Mouse (Mus musculus): ENCODE measurements around the gene Map3k5.
"Not testable (repeated sequence)": the region's sequence is repeated elsewhere in the genome, so short reads cannot be mapped to it uniquely, and the experiment has no call there.

Map3k5 gene

DNA sequence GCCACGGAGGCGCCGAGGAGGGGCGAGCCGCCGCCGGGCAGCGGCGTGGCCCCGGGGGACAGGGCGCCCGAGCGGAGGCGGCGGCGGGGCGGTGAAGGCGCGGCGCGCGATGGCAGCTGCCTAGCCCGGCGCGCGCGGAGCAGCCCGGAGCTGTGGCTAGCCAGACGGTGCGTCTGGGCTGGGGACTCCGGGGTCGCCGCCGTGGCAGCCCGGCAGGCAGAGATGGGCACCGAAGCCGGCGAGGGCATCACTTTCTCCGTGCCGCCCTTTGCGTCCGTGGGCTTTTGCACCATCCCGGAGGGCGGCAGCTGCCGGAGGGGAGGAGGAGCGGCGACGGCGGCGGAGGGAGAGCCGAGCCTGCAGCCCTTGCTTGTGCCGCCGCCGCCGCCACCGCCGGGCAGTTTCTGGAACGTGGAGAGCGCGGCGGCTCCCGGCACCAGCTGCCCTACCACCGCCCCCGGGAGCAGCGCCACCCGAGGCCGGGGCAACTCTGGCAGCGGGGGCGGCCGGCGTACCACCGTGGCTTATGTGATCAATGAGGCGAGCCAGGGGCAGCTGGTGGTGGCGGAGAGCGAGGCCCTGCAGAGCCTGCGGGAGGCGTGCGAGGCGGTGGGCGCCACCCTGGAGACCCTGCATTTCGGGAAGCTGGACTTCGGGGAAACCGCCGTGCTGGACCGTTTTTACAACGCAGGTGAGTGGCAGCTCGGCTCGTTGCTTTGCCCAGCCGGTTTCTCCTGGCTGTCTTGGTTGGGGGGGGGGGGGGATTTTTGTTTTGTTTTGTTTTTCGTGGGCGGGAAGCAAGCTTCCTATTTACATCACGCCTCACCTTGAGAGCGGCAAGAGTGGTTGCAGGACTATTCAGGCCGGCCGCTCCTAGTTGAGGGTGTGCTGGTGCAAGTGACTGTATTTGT is at the start of gene Map3k5:
Map3k5 (plus strand) TSS at position 89 of the 911 bp plus-strand sequence.
- DNase-seq = peak; percentile 33

DNA sequence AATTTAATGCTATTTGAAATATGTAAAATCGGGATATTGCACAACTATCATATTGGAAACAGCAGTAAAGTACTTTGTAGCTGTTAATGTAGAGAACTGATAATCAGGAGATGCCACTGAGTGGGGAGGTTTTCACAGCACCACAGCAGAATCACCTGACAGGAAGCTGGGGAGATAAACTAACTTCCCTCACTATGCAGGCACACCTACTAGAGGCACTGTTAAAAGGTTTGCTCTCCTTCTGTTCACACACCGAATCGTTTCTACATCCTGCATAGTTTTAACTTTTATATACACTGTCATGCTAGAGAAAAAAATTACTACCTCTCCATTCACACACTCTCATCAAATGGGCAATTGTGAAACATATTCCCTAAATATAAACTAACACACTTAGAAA is 48.0 kb upstream of the Map3k5 start:
- DNase-seq = no peak

DNA sequence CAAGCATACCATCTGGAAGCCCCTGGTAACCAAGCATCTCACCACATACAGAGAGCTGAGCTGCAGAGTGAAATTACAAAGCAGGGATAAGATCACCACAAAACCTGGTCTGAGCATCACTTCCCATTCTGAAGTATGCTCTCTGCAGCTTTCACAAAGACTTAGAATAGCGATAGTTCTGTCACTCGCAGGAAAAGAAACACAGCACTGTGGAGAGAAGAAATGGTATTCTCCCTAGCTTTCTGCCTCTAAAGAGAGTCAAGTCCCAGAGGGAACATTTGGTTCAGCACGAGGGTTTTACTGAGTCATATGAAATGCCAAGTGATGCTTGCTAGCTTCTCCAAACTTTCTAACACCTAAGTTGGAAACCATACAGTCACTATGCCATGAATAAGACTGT is 44.4 kb upstream of the Map3k5 start:
- DNase-seq = no peak

DNA sequence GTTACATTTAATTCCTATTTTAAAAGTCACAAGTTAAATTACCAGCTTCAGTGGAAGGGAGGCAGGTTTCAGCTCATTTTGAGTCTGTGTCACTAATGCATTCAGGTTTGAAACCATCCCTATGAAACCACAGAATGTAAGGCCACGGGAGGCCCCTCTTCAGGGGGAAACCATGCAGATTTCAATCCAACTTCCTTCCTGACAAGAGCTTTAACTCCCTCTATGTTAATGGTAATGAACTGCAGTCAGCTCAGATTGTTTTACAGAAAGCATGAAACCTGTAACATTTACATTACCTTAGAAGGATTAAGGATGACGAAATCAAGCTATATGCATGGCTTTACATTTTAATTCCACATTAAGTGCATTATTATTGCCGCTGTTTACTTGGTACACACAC is 42.6 kb upstream of the Map3k5 start:
- no peak for DNase-seq

DNA sequence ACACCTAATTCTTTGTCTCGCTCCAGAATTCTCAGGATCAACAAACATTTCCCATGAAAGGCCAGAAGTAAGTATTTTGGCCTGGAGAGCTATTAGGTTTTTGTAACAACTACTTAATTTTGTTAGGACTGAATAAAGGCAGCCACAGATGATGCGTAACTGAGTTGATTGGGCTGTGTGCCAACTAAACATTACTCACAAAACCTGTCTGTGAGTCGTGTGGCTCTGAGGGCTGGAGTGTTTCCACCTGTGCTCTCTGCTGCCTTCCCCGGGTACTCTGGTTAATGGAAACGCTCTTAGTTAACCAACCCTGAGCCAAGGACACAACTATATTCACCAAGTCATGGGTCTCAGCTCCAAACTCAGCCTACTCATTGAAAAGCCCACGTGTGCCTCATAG is 41.1 kb upstream of the Map3k5 start:
- no peak for DNase-seq

DNA sequence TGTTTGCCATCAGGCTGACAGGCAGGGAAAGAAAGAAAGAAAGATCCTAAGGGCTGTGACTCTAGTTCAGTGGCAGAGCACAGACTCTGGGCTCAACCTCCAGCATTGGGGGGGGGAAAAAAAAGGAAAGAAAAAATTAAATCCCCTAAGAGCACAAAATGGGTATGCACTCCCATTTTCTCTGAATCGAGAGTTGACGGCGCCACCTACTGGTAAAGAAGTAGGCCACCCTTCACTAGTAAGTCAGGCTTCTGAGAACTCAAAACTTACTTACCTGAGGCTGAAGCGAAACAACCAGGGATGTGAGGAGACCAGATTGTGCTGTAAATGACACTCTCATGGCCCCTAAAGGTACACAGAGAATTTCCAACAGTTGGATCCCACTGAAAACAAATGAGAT is 40.3 kb upstream of the Map3k5 start:
- peak; percentile 36 for DNase-seq

DNA sequence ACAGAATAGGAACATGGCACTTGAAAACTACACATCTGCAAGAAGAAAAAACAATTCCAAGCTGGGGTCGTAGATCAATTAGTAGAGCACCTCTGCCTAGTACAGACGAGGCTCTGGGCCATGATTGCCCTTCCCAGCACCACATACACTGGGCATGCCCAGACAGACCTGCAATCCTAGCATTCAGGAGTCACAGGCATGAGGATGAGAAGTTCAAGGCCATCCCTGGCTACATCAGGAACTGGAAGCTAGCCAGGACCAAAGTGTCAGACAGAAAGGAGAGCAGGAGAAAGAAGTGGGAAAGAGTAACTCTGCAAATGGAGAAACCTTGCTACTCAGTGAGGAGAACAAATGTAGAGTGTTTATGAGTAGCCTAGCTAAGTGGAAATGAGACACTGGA is 34.1 kb upstream of the Map3k5 start:
- no peak for DNase-seq

DNA sequence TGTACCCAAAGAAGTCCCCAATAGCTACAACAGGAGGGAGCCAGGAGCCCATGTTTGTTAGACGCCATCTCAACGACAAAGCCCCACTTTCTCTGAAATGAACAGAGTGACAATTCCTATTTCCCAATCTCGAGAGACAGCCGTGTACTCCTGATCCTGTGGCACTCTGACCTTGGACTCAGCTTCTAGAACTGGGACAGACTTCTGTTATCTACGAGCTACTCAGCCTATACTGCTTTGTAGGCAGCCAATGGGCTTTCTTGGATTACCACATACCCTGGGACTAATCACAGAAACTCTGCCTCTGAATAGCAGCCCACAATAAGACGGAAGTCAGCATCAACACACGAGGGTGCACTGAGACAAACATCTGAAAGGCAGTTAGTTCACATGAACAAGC is 32.3 kb upstream of the Map3k5 start:
- no peak for DNase-seq

DNA sequence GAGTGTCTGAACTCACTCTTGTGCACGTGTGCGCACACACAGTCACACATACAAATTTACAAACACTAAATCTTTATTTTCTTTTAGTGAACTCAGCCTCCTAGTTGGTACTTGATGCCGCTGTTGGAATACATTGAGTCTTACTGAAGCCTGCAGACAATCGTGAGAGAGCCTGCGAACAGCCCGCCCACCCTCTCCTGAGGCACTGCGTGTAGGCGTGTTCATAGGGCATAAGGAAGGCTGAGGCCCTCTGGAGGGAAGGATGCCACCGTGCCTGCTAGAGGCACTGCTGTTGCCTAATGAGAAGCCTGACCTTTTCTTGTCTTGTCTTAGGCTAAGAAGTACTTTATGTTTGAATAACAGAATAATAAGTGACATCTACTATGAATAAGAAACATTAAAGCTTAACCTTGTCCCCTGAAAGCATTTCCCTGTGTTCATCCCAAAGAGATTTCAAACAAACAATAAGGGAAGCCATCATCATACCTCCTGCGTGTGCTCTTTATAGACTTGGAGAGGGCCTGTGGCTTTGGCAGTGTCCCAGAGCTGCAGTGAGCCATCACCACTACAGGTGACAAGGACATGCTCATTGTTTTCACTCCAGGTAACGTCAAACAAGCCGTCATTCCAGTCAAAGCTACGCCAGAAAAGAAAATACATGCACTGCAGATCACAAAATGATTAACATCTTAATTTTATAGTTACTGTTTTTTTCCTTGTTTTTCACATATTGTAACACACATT is 30.0 kb upstream of the Map3k5 start:
- no peak for DNase-seq

DNA sequence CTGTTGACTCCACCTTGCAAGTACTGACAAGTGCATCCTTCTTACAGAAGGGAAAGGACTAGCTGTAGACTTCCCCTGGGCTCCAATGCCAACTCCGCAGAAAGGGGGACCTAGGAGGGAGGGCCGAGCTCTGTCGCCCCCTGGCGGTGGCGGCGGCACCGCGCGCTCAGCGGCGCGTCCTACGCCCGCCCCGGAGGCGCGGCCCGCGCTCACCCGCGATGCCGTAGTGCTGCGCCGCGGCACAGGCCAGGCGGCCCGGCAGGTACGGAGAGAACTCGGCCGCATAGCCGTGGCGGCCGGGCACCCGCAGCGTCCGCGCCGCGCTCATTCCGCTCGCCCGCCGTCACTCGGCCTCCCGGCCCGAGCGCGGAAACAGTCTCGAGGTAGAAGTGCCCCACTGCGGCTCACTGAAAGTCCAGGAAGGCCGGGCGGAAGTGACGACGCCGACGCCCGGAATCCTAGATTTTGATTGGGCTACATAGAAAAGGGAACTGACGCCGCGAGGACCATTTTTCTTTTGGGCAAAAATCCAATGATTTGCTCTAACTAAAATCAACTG is 26.9 kb upstream of the Map3k5 start, which contains the start of gene Pex7:
Pex7 (minus strand) TSS at position 444 of the 559 bp plus-strand sequence.
- peak; percentile 92 for DNase-seq

DNA sequence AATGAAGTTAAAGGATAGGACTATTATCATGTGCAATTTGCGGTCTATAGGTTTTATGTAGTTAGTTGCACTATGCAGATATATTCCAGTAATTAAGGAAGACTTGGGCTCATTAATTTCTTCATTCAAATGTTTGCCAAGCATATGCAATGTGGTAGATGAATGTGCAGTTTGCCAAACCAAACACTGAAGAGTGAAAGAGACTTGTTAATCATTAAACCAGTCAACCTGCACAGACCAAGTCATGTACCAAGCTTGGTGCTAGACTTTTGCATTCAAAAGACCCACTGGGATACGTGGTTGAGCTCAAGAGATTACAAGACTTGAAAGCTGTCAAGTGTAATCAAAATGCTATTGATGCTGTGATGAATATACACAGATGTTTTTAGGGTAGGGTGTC is 26.2 kb upstream of the Map3k5 start:
- no peak for DNase-seq

DNA sequence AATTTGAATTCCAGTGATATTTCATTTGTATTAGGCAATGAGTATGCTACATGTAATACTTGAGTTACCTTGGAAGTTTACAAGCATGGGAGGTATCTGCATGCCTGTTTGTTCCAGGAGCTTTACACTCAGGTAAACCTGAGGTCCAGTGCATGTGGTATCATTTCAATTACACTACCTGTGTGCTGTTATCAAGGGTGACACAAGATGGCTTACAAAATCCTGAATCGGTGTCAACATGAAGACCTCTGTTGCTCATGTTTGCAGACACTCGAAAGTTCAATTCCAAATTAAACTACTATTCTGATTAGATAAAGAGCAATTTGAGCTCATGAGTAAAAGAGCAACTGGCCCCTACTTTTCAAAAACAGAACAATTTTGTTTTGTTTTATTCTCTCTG is 23.8 kb upstream of the Map3k5 start:
- DNase-seq = no peak

DNA sequence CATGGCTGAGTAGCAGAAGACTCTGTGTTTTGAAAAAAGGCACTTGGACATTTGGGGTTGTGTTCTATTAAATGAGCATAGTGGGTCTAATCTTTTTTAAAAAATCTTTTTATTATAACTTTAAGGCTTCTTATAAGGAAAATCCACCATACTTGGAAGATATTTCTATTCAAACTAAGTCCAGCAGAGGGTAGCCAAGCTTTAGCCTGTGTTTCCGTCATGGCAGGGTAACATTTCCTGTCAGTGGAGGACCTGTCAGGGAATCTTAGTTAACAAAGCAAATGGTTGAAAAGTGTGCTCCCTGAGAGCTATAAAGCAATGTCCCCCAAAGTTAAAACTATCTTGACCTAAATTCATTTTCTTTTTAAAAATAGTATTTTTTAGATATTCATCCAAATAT is 22.7 kb upstream of the Map3k5 start:
- DNase-seq = no peak

DNA sequence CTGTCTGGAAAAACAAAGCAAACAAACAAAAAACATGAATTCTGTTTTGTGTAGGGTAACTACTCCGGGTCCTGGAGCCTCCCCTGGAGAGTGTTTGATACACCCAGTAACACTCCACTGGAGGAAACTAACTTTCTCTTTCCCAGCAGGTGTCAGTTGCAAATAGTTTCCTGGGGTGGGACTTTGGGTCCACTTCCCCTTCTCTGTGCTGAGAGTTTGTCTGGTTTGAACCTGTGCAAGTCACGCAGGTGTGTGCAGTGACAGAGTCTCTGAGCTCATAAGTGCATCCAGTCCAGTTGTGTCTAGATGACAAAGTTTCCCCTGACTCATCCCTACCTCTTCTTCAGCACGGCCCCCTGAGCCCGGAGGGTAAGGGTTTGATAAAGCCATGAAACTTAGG is 20.5 kb upstream of the Map3k5 start:
- no peak for DNase-seq

DNA sequence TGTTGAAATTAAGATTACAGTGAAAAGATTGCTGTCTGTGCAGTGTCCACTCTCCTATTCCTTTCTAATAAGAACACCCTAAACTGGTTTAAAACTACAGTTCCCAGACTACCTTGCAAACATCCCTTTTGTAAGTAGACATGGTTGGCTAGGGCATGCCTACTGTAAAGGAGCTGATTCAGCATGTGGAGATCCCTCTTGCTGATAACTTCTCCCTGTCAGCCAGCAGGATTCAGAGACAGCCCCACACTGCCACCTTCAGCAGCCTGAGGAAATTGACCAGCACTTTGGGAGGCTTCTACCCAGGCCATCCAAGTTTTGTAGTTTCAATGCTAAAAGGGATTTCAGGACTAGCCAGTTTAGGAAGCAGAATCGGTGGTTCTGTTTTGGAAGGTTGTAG is 19.0 kb upstream of the Map3k5 start:
- DNase-seq = peak; percentile 55

DNA sequence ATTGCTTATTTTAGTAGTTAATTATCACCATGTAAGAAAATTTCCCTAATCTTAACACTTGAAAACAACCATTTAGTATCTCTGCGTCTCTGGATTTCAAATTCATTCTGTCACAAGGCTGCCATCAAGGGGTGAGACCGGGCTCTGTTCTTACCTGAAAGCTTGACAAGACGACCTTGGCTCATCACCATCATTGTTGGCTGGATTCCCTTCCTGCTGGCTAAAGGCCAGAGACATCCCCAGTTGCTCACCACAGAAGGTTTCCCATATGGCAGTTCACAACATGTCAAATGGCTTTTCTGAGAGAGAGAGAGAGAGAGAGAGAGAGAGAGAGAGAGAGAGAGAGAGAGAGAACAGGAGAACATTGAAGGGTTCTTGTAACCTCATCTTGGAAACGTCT is 11.9 kb upstream of the Map3k5 start:
- no peak for DNase-seq

DNA sequence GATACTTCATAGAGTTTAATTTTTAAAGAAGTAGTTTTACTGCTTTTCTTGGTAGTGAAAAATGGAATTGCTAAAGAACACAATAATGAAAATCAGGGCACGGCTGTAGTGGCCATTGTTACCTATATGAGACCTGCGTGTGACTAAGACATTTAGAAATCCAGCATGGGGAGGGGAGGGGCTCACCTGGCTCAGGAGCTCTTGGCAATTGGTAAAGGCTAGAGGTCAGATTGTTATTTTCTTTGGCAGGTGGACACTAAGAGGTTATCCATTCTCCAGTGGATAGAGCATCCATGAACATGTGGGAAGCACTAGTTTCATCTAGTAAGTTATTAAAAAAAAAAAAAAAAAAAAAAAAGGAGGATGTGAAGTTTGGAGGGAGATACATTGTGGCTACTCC is 10.0 kb upstream of the Map3k5 start:
- DNase-seq = no peak

DNA sequence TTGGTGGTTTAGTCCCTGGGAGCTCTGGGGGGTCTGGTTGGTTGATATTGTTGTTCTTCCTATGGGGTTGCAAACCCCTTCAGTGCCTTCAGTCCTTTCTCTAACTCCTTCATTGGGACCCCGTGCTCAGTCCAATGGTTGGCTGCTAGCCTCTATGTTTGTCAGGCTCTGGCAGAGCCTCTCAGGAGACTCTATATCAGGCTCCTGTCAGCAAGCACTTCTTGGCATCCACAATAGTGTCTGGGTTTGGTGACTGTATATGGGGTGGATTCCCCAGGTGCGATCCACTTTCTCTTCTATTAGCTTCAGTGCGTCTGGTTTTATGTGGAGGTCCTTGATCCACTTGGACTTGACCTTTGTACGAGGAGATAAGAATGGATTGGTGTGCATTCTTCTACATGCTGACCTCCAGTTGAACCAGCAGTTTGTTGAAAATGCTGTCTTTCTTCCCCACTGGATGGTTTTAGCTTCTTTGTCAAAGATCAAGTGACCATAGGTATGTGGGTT is 7.8 kb upstream of the Map3k5 start:
- not testable (repeated sequence) for DNase-seq

DNA sequence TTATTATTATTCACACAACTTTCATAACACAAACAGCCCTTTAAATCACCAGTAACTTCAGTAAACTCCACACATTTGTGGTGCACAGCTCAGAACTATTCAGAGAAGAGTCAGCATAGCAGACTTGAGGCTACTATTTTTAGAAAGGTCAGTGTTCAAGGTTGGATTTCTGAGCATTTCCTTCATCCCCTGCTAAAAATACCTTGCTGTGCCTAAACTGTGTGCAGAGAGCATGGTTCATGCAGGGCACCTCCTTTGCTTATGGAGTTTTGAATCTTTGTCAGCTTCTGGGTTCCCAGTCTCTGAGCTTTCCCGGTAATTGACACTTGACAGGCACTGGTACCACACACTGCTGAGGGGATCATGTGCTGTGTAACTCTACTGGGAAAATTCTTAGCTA is 6.1 kb upstream of the Map3k5 start:
- no peak for DNase-seq

DNA sequence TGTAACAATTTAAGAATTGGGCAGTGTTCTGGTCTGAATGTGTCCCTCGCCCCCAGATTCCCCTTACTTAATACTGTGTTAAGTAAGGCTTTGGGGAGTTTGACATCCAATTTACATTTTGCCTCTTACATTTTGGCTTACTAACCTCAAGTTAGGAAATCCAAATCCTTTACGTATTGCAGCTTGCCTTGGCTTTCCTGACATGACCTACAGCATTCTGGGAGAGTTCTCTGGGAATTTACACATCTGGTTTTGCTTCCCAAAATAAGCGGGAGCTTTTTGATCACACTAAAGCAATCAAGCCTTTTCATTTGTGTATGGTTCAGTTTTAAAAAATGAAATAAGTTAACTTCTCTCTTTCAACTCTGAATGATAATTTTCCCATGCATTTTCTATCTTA is 1.3 kb upstream of the Map3k5 start:
- no peak for DNase-seq

DNA sequence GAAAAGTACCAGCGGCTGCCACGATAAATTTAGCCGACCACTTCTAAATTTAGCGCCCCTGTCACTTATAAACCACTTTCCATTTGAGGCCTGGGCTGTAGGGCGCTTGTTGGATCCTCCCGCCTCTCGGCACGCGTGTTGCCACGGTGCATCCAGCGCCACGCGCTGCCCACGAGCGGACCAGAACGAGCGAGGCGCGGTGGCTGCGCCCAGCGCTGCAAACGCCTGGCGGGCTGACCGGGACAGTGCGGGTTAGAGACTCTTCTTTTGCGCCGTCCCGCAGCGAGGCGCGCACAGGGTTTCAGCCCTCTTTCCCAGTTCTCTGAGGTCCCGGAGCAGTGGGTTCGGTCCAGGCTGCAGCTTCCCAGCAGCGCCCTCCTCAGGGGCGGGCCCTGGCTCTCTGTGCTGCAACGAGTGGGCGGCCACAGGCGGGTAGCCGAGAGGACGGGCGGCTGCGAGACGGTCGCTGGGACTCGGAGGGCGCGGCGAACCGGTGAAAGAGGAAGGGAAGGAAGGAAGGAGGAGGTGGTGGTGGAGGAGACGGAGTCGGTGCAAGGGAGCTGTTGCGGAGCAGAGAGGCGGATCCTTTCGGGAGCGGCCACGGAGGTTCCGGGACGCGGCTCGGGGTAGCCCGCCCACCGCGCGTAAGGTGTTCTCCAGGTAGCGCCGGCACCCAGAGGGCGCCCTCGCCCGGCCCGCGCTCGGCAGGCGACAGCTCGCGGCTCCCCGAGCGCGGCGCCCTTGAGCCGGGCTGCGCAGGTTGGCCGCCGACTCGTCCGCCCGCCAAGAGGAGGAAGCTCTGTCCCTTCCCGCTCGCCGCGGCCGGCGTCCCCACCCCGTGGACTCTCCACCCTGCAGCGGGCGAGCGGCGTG is 525 bp upstream of the Map3k5 start:
- DNase-seq = peak; percentile 72

DNA sequence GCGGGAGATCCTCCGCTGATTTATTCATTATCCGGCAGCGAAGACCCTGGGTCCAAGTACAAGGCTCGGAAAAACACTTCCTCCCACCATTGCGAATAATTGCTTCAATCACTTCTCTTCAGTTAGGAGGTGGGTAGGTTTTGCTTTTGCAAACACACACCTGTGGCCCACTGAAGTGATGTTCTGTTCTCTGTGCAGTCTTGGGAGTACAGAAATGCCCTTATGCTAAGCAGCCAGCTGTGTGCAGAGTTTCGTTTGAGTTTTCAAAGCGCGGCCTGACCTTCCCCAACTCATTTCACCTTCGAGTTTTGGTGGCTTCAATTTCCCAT is 987 bp downstream of the Map3k5 start:
- DNase-seq = no peak
